Mouse (Mus musculus) kidney, postnatal 0 days (tissue): Measurements from ENCODE around the gene Zfp109. TPM values are rescaled to one million over a fixed set of nuclear protein-coding genes. Genes with fewer than 3 reads are reported as not detected.
"Not testable (repeated sequence)": the region's sequence is repeated elsewhere in the genome, so short reads cannot be mapped to it uniquely, and the experiment has no call there.

Experiments
- ATAC-seq: fragments of 200-750 bp; cut with Nextera tagmentation; replicated peaks from 2 replicates; pipeline ENCODE4 v1.8.0; 2017; ENCODE audit warnings: low read depth, moderate number of reproducible peaks, moderate TSS enrichment, moderate library complexity; ENCODE audit not compliant: low FRiP score
- DNase-seq: peaks from one replicate; pipeline ENCODE4 v3.0.0-alpha.2; 2016; ENCODE audit warnings: low spot score
- H3K27ac ChIP-seq: fragments of 300-500 bp; sonication (generic); 2 replicates; pipeline ENCODE4 v1.5.1; 2014; ENCODE audit warnings: mild to moderate bottlenecking
- H3K27me3 ChIP-seq: fragments of 300-500 bp; sonication (generic); 2 replicates; pipeline ENCODE4 v1.6.1; 2014; ENCODE audit warnings: low read length, mixed read lengths; ENCODE audit not compliant: insufficient read depth
- H3K36me3 ChIP-seq: fragments of 300-500 bp; sonication (generic); 2 replicates; pipeline ENCODE4 v1.6.1; 2014; ENCODE audit warnings: low read length, mixed read lengths; ENCODE audit not compliant: insufficient read depth
- H3K4me1 ChIP-seq: fragments of 300-500 bp; sonication (generic); replicated peaks from 2 replicates; pipeline ENCODE4 v1.6.1; 2014; ENCODE audit warnings: antibody characterized with exemption, low read length, mixed read lengths; ENCODE audit not compliant: insufficient read depth
- H3K4me2 ChIP-seq: fragments of 300-500 bp; sonication (generic); 2 replicates; pipeline ENCODE4 v1.6.1; 2014; ENCODE audit warnings: mild to moderate bottlenecking, low read length, moderate library complexity, mixed read lengths
- H3K4me3 ChIP-seq: fragments of 300-500 bp; sonication (generic); replicated peaks from 2 replicates; pipeline ENCODE4 v1.5.1; 2014; ENCODE audit warnings: low read depth, low read length
- H3K9ac ChIP-seq: fragments of 300-500 bp; sonication (generic); 2 replicates; pipeline ENCODE4 v1.6.1; 2014; ENCODE audit warnings: low read depth, low read length
- H3K9me3 ChIP-seq: fragments of 300-500 bp; sonication (generic); replicated peaks from 2 replicates; pipeline ENCODE4 v1.6.1; 2016; ENCODE audit warnings: low read length, inconsistent platforms, mixed read lengths
- CTCF ChIP-seq: IDR thresholded peaks from 2 replicates; pipeline ENCODE4 v1.5.1; 2016; ENCODE audit warnings: antibody characterized with exemption, low read depth, mild to moderate bottlenecking, moderate library complexity
- WGBS: fragments of 180-500 bp; shearing (Covaris S2); extraction: QIAGEN DNeasy Blood & Tissue Kit; methylation state at CpG from one replicate; pipeline ENCODE4 v1.1.7; 2014; 5-methylcytosine and 5-hydroxymethylcytosine counted together
- polyA plus RNA-seq: library from polyadenylated mRNA; unstranded; fragments of >200 nt; fragmentation: Nextera tagmentation; extraction: Ambion mirVana; gene quantifications from 2 replicates; pipeline ENCODE4 v1.2.1, GENCODE M21; 2015

The Zfp109 gene
- 2.2 and 2.5 TPM in 2 replicates for polyA plus RNA-seq

GRCm38 (mm10) chr7:24237040-24237791 is at the start of gene Zfp109:
Gene Zfp109 (minus strand): TSS chr7:24237560.
- ATAC-seq, result peak; percentile 81
- 0 out of 2 replicates have a peak, but pooled peaks cover 6% of the 10 kb centered on the region for H3K36me3 ChIP-seq
- H3K27me3 ChIP-seq, result no peaks in the 10 kb centered on the region
- peak; percentile 65 for DNase-seq
- H3K27ac ChIP-seq, result no peak within 1 kb of the TSS
- H3K4me1 ChIP-seq, result peaks cover 5% of the 10 kb centered on the region; the same call in 1 of the 2 replicates
- TF ChIP-seq CTCF, result no peak
- peak within 1 kb of the TSS; percentile 63 for H3K9ac ChIP-seq
- 4% methylated on average over 28 of the region's 28 CpGs for WGBS
- no peaks in the 10 kb centered on the region for H3K9me3 ChIP-seq
- H3K4me2 ChIP-seq, result peak within 1 kb of the TSS; percentile 75
- peak within 1 kb of the TSS; percentile 84 for H3K4me3 ChIP-seq

GRCm38 (mm10) chr7:24286916-24287315 is 49.6 kb upstream of the Zfp109 start:
- no peaks in the 10 kb centered on the region for H3K9me3 ChIP-seq
- WGBS, result 79% methylated on average over 4 of the region's 4 CpGs
- no peaks in the 10 kb centered on the region for H3K27me3 ChIP-seq
- no peak overlapping the region for H3K27ac ChIP-seq
- no peak overlapping the region for H3K4me2 ChIP-seq
- no peak for ATAC-seq
- no peak for TF ChIP-seq CTCF
- H3K4me1 ChIP-seq, result no peaks in the 10 kb centered on the region
- DNase-seq, result no peak
- no peak overlapping the region for H3K4me3 ChIP-seq
- H3K36me3 ChIP-seq, result peaks cover 19% of the 10 kb centered on the region
- no peak overlapping the region for H3K9ac ChIP-seq

GRCm38 (mm10) chr7:24286090-24286489 is 48.7 kb upstream of the Zfp109 start:
- no peak overlapping the region for H3K9ac ChIP-seq
- H3K9me3 ChIP-seq, result no peaks in the 10 kb centered on the region
- H3K27me3 ChIP-seq, result no peaks in the 10 kb centered on the region
- peak; percentile 38 for TF ChIP-seq CTCF
- ATAC-seq, result no peak
- peaks cover 11% of the 10 kb centered on the region for H3K36me3 ChIP-seq
- no peaks in the 10 kb centered on the region for H3K4me1 ChIP-seq
- DNase-seq, result no peak
- 53% methylated on average over 4 of the region's 4 CpGs for WGBS
- H3K4me2 ChIP-seq, result no peak overlapping the region
- no peak overlapping the region for H3K27ac ChIP-seq
- no peak overlapping the region for H3K4me3 ChIP-seq

GRCm38 (mm10) chr7:24280858-24281145 is 43.4 kb upstream of the Zfp109 start:
- TF ChIP-seq CTCF, result no peak
- H3K4me3 ChIP-seq, result no peak overlapping the region
- no peak overlapping the region for H3K27ac ChIP-seq
- H3K4me2 ChIP-seq, result no peak overlapping the region
- DNase-seq (no peak), ATAC-seq (peak; percentile 54)
- H3K4me1 ChIP-seq, result no peaks in the 10 kb centered on the region
- H3K36me3 ChIP-seq, result 0 out of 2 replicates have a peak, but pooled peaks cover 4% of the 10 kb centered on the region
- no peak overlapping the region for H3K9ac ChIP-seq
- no peaks in the 10 kb centered on the region for H3K27me3 ChIP-seq
- H3K9me3 ChIP-seq, result no peaks in the 10 kb centered on the region
- 33% methylated on average over 4 of the region's 4 CpGs for WGBS

GRCm38 (mm10) chr7:24280031-24280857 is 42.9 kb upstream of the Zfp109 start:
- TF ChIP-seq CTCF, result no peak
- Histone ChIP-seq H3K9me3 (no peaks in the 10 kb centered on the region), H3K27me3 (no peaks in the 10 kb centered on the region), H3K4me1 (no peaks in the 10 kb centered on the region), H3K4me2 (no peak overlapping the region), H3K4me3 (no peak overlapping the region), H3K36me3 (0 out of 2 replicates have a peak, but pooled peaks cover 4% of the 10 kb centered on the region), H3K27ac (no peak overlapping the region), H3K9ac (no peak overlapping the region)
- 0 out of 2 replicates have a peak, but pooled peaks have one; percentile 29 for ATAC-seq
- DNase-seq, result no peak
- 61% methylated on average over 10 of the region's 10 CpGs for WGBS

GRCm38 (mm10) chr7:24278771-24279170 is 41.4 kb upstream of the Zfp109 start:
- H3K36me3 ChIP-seq, result peaks cover 18% of the 10 kb centered on the region
- H3K27ac ChIP-seq, H3K4me1 ChIP-seq, H3K4me2 ChIP-seq, H3K4me3 ChIP-seq, H3K27me3 ChIP-seq, H3K9me3 ChIP-seq, DNase-seq, H3K9ac ChIP-seq, ATAC-seq: not testable (repeated sequence)
- 83% methylated on average over 3 of the region's 3 CpGs for WGBS
